Mouse (Mus musculus) heart, embryonic 14.5 days (tissue): ENCODE measurements around the gene Cpox. TPM values are rescaled to one million over a fixed set of nuclear protein-coding genes. Genes with fewer than 3 reads are reported as not detected.
A peak's percentile ranks its signal among the peaks of the same experiment; 100 is the strongest.

Experiments
- ATAC-seq: fragments of 200-750 bp; cut with Nextera tagmentation; 2 replicates; pipeline ENCODE4 v1.8.0; 2017; ENCODE audit warnings: low read depth, moderate TSS enrichment; ENCODE audit not compliant: insufficient number of reproducible peaks, insufficient read depth, low FRiP score
- H3K27ac ChIP-seq, 2 experiments: fragments of 200-500 bp in 1 of 2; fragments of 300-500 bp in 1 of 2; sonication (generic) in 1 of 2; replicated peaks in 1 of 2; 2 replicates each; pipeline ENCODE4 v1.5.1; 2012 to 2014; ENCODE audit warnings: low read depth in 2 of 2, low read length in 2 of 2, control low read depth in 1 of 2, mild to moderate bottlenecking in 1 of 2, mixed read lengths in 1 of 2; ENCODE audit not compliant: control insufficient read depth in 1 of 2, insufficient read depth in 1 of 2
- H3K27me3 ChIP-seq: fragments of 300-500 bp; sonication (generic); 2 replicates; pipeline ENCODE4 v1.6.1; 2014; ENCODE audit warnings: mild to moderate bottlenecking, low read length, control low read depth; ENCODE audit not compliant: control insufficient read depth, insufficient read depth
- H3K36me3 ChIP-seq: fragments of 300-500 bp; sonication (generic); 2 replicates; pipeline ENCODE4 v1.6.1; 2014; ENCODE audit warnings: mild to moderate bottlenecking, control low read depth, low read length, mixed read lengths; ENCODE audit not compliant: control insufficient read depth, insufficient read depth
- H3K4me1 ChIP-seq, 2 experiments: fragments of 200-500 bp in 1 of 2; fragments of 300-500 bp in 1 of 2; sonication (generic) in 1 of 2; 2 replicates each; pipeline ENCODE4 v1.6.1; 2012 to 2014; ENCODE audit warnings: low read length in 2 of 2, control low read depth in 1 of 2, mixed read lengths in 1 of 2; ENCODE audit not compliant: control insufficient read depth in 2 of 2, insufficient read depth in 2 of 2
- H3K4me2 ChIP-seq: fragments of 300-500 bp; sonication (generic); 2 replicates; pipeline ENCODE4 v1.6.1; 2014; ENCODE audit warnings: mild to moderate bottlenecking, low read length
- H3K4me3 ChIP-seq, 2 experiments: fragments of 200-500 bp in 1 of 2; fragments of 300-500 bp in 1 of 2; sonication (generic) in 1 of 2; 2 replicates each; pipeline ENCODE4 v1.5.1; 2012 to 2014; ENCODE audit warnings: low read length in 2 of 2, mild to moderate bottlenecking in 2 of 2, control low read depth in 1 of 2, low read depth in 1 of 2, moderate library complexity in 1 of 2; ENCODE audit not compliant: control insufficient read depth in 1 of 2, insufficient read depth in 1 of 2
- H3K9ac ChIP-seq: fragments of 300-500 bp; sonication (generic); 2 replicates; pipeline ENCODE4 v1.6.1; 2014; ENCODE audit warnings: mild to moderate bottlenecking, low read length
- H3K9me3 ChIP-seq: fragments of 300-500 bp; sonication (generic); 2 replicates; pipeline ENCODE4 v1.6.1; 2016; ENCODE audit warnings: low read length, control low read depth; ENCODE audit not compliant: control insufficient read depth
- WGBS: fragments of 180-500 bp; shearing (Covaris S2); extraction: QIAGEN DNeasy Blood & Tissue Kit; methylation state at CpG from one replicate; pipeline ENCODE4 v1.1.7; 2014; 5-methylcytosine and 5-hydroxymethylcytosine counted together
- polyA plus RNA-seq: library from polyadenylated mRNA; unstranded; fragments of >200 nt; fragmentation: Nextera tagmentation; extraction: Ambion mirVana; gene quantifications from 2 replicates; pipeline ENCODE4 v1.2.1, GENCODE M21; 2014

Cpox gene
- polyA plus RNA-seq, 1 experiment from 2014 or later = 41.3 TPM

GRCm38 (mm10) chr16:58685548-58686537 is 15.8 kb downstream of the Cpox start:
- 0 out of 4 replicates have a peak overlapping the region, but pooled peaks of 1 of the 2 experiments have one; percentile 7 for H3K27ac ChIP-seq
- 0 out of 2 replicates have a peak, but pooled peaks cover 2% of the 10 kb centered on the region for H3K9me3 ChIP-seq
- peak overlapping the region; percentile 48 for H3K4me2 ChIP-seq
- no peaks in the 10 kb centered on the region for H3K27me3 ChIP-seq
- 42% methylated on average over 20 of the region's 20 CpGs for WGBS
- no peak overlapping the region for H3K9ac ChIP-seq
- peak overlapping the region in 1 of 2 experiments; percentile 8; a peak in 1 of 4 replicates for H3K4me3 ChIP-seq
- peaks cover 2 to 8% of the 10 kb centered on the region in 2 experiments; a peak in 3 of 4 replicates for H3K4me1 ChIP-seq
- ATAC-seq = no peak; the same call in 1 of the 2 replicates
- peaks cover 9% of the 10 kb centered on the region for H3K36me3 ChIP-seq

- WGBS = 86% methylated on average over 1 of the region's 1 CpGs
- H3K4me1 ChIP-seq = peaks cover 2 to 8% of the 10 kb centered on the region in 2 experiments; a peak in 3 of 4 replicates
- H3K27ac ChIP-seq = no peak overlapping the region
- ATAC-seq = no peak
- H3K9ac ChIP-seq = no peak overlapping the region
- H3K9me3 ChIP-seq = 0 out of 2 replicates have a peak, but pooled peaks cover 2% of the 10 kb centered on the region
- H3K36me3 ChIP-seq = no peaks in the 10 kb centered on the region
- H3K4me3 ChIP-seq = no peak overlapping the region
- H3K27me3 ChIP-seq = no peaks in the 10 kb centered on the region
- H3K4me2 ChIP-seq = no peak overlapping the region
Measured at GRCm38 (mm10) chr16:58688534-58688933, 18.4 kb downstream of the Cpox start.

GRCm38 (mm10) chr16:58689555-58690169 is 19.6 kb downstream of the Cpox start:
- H3K9me3 ChIP-seq = 0 out of 2 replicates have a peak, but pooled peaks cover 2% of the 10 kb centered on the region
- no peak overlapping the region for H3K4me2 ChIP-seq
- no peak overlapping the region for H3K4me3 ChIP-seq
- ATAC-seq = no peak
- H3K27me3 ChIP-seq = no peaks in the 10 kb centered on the region
- H3K9ac ChIP-seq = no peak overlapping the region
- H3K4me1 ChIP-seq = peaks cover 2 to 8% of the 10 kb centered on the region in 2 experiments; a peak in 3 of 4 replicates
- 75% methylated on average over 5 of the region's 5 CpGs for WGBS
- H3K36me3 ChIP-seq = no peaks in the 10 kb centered on the region
- H3K27ac ChIP-seq = no peak overlapping the region

- Histone ChIP-seq H3K27me3 (no peaks in the 10 kb centered on the region), H3K4me3 (no peak overlapping the region), H3K4me2 (no peak overlapping the region), H3K36me3 (no peaks in the 10 kb centered on the region), H3K9ac (no peak overlapping the region), H3K4me1 (peaks cover 2 to 8% of the 10 kb centered on the region in 2 experiments; a peak in 3 of 4 replicates), H3K27ac (no peak overlapping the region), H3K9me3 (0 out of 2 replicates have a peak, but pooled peaks cover 2% of the 10 kb centered on the region)
- ATAC-seq = no peak
- 78% methylated on average over 5 of the region's 5 CpGs for WGBS
Measured at GRCm38 (mm10) chr16:58690322-58690732, 20.2 kb downstream of the Cpox start.

GRCm38 (mm10) chr16:58694091-58694490 is 24.0 kb downstream of the Cpox start:
- H3K9me3 ChIP-seq = no peaks in the 10 kb centered on the region
- no peaks in the 10 kb centered on the region for H3K36me3 ChIP-seq
- no peaks in the 10 kb centered on the region for H3K4me1 ChIP-seq
- H3K4me3 ChIP-seq = no peak overlapping the region
- H3K4me2 ChIP-seq = no peak overlapping the region
- H3K27me3 ChIP-seq = no peaks in the 10 kb centered on the region
- no peak overlapping the region for H3K27ac ChIP-seq
- WGBS = 88% methylated on average over 5 of the region's 5 CpGs
- no peak for ATAC-seq
- H3K9ac ChIP-seq = no peak overlapping the region

- H3K27me3 ChIP-seq = no peaks in the 10 kb centered on the region
- H3K4me2 ChIP-seq = no peak overlapping the region
- no peak for ATAC-seq
- no peaks in the 10 kb centered on the region for H3K36me3 ChIP-seq
- H3K4me3 ChIP-seq = no peak overlapping the region
- no peak overlapping the region for H3K9ac ChIP-seq
- H3K9me3 ChIP-seq = no peaks in the 10 kb centered on the region
- no peak overlapping the region for H3K27ac ChIP-seq
- WGBS = 84% methylated on average over 3 of the region's 3 CpGs
- no peaks in the 10 kb centered on the region; a peak in 1 of 4 replicates for H3K4me1 ChIP-seq
Measured at GRCm38 (mm10) chr16:58696796-58697195, 26.7 kb downstream of the Cpox start.

GRCm38 (mm10) chr16:58697261-58697660 is 27.2 kb downstream of the Cpox start:
- Histone ChIP-seq H3K4me2 (no peak overlapping the region), H3K27me3 (no peaks in the 10 kb centered on the region), H3K9me3 (no peaks in the 10 kb centered on the region), H3K27ac (no peak overlapping the region), H3K4me1 (no peaks in the 10 kb centered on the region; a peak in 1 of 4 replicates), H3K36me3 (no peaks in the 10 kb centered on the region), H3K9ac (no peak overlapping the region), H3K4me3 (no peak overlapping the region)
- 89% methylated on average over 1 of the region's 1 CpGs for WGBS
- ATAC-seq = no peak
